Mouse (Mus musculus): ENCODE data around the gene Znrf1.

GRCm38 (mm10) chr8:111528071-111528470 lies 7.8 kb upstream of the Znrf1 start:
- no peak for TF ChIP-seq POLR2A (IDR thresholded peaks at IDR 0.05; ENCODE audit: borderline replicate concordance, extremely low read depth, low read depth, low read length)
- TF ChIP-seq CTCF (IDR thresholded peaks at IDR 0.05; ENCODE audit: insufficient read depth, low read length) = no peak
